Mouse (Mus musculus): ENCODE measurements at regions not wholly inside any gene's neighbourhood (a gene's known extent, or its start where the extent isn't known, plus 50 kb on each side); places are given as distances from the start of the nearest gene placed in this dataset.
"Not testable (repeated sequence)": the region's sequence is repeated elsewhere in the genome, so short reads cannot be mapped to it uniquely, and the experiment has no call there.

DNA sequence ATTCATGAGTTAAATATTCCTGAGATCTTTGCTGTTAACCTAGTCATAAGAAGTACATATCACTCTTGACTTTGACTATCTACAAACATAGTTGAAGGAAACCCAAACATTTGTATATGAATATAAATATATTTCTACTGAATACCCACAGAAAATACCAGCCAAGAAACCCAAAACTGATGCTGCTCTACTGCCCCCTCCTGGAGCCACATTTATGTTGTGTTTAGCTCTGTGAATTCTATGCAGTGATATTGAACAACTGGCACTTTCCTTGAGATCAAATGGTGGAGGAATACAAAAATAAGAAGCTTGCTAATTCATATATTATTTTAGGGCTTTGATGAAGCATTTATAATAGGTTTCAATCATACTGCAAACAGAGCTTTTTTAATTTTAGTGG lies 89.7 kb upstream of the Mageb16 start:
- POLR2A ChIA-PET, result no interaction called here
- CTCF ChIA-PET, result interaction anchor here in 1 of 4 experiments (0.7 kb wide), 1 partner anchor 92 kb away, joined by 3 read pairs; no protein-coding TSS in a partner anchor

- CTCF ChIA-PET, POLR2A ChIA-PET: not testable (repeated sequence)
Observed at GRCm38 (mm10) chrX:79758596-79758995, 87.4 kb upstream of the Mageb16 start.

Data from embryonic stem cell, embryonic (primary cell).